Mouse (Mus musculus): Measurements from ENCODE around the gene Dscaml1. TPM values are rescaled to one million over a fixed set of nuclear protein-coding genes. Genes with fewer than 3 reads are reported as not detected.

The Dscaml1 gene
- polyA plus RNA-seq, 1 experiment from 2014 or later = 15.1 TPM

DNA sequence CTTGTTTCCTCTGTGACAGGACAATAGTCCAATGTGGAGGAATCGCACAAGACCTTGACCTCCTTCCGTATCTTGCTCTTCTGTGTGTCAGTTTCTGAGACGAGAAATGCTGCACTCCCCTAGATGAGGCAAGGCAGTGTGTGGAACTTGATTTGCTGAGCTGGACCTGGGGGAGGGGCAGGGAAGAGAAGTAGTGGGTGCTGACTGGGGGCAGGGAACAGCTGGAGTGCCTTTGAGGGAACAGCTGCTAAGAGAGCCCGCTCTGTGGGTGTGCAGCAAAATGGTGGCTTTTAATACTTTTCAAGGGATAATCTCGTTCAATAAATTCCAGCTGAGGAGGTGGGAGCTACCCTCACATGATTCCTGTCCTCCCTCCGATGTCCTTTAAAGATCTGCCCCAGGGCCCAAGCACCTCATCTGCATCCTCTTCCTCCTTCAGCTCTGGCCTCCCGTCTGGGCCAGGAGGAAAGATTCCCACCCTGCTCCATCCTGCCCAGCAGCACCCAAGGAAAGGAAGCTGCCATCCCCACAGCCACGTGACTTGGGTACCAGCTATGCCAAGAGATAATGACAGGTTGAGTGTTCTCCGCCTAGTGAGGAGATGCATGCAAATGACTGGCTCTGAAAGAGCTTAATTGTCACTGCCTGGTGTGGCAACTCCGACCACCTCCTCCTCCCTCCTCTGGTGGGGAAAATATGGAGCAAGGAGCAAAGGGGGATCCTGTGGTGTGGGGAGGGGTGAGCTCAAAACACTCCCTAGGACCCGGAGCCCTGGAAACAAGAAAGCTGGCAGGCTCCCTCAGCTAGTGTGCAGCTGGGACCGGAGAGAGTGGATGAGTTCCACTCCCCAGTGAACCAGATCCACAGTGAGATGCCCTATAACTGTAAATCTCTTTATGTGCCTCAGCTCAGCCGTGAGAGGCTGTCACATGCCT lies 181.9 kb downstream of the Dscaml1 start:
- no peak overlapping the region for H3K4me3 ChIP-seq (replicated peaks; ENCODE audit: low read length)
- no peaks in the 10 kb centered on the region for H3K27me3 ChIP-seq (ENCODE audit: control insufficient read depth, insufficient read depth, low read length)
- H3K9ac ChIP-seq = 0 out of 2 replicates have a peak overlapping the region, but pooled peaks have one; percentile 20
- no peaks in the 10 kb centered on the region for H3K9me3 ChIP-seq (ENCODE audit: control insufficient read depth, low read length)
- DNase-seq (ENCODE audit: low spot score) (no peak), ATAC-seq (ENCODE audit: low FRiP score) (peak; percentile 82)
- H3K4me2 ChIP-seq (replicated peaks) = no peak overlapping the region
- no peaks in the 10 kb centered on the region for H3K36me3 ChIP-seq (replicated peaks; ENCODE audit: control insufficient read depth, insufficient read depth)
- H3K27ac ChIP-seq = peak overlapping the region; percentile 84
- 23% methylated on average over 13 of the region's 13 CpGs for WGBS
- peaks cover 20% of the 10 kb centered on the region for H3K4me1 ChIP-seq (replicated peaks; ENCODE audit: control insufficient read depth, insufficient read depth, low read length)

DNA sequence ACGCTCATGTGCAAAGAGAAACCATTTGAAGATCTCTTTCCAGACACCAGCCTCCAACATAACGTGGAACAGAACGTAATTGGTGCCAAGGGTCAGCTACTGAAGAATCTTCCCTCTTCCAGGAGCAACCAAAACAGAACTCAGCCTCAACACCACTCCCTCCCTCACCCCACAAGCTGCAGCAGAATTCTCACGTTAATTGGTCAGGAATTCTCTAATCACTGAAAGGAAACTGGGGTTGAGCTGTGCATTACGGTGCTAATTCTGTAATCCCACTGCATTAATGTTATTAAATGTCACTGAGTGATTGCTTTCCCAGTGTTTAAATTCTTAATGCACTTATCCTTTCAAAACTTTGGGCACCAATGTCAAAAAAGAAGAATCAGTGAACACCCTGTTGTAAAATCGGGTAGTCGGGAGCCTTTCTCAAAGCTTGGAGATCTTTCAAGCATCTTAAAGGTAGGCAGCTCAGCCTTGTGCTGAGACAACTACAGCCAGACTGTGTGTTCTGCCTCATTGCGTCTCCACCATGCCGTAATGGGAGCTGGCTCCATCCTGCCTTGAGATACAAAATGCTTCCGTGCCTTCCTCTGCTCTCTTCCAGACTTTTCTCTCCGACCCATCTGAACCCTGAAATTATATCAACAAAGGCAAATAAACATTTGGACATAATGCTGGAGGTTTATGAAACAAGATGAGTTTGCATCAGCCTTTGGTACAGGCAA lies 184.1 kb downstream of the Dscaml1 start:
- no peak for ATAC-seq (ENCODE audit: low FRiP score)
- no peak overlapping the region for H3K4me2 ChIP-seq (replicated peaks)
- no peaks in the 10 kb centered on the region for H3K36me3 ChIP-seq (replicated peaks; ENCODE audit: control insufficient read depth, insufficient read depth)
- peaks cover 20% of the 10 kb centered on the region for H3K4me1 ChIP-seq (replicated peaks; ENCODE audit: control insufficient read depth, insufficient read depth, low read length)
- H3K9ac ChIP-seq = no peak overlapping the region
- H3K9me3 ChIP-seq (ENCODE audit: control insufficient read depth, low read length) = no peaks in the 10 kb centered on the region
- H3K27ac ChIP-seq = no peak overlapping the region; the same call in 1 of the 2 replicates
- DNase-seq (ENCODE audit: low spot score) = no peak
- 70% methylated on average over 11 of the region's 11 CpGs for WGBS
- H3K27me3 ChIP-seq (ENCODE audit: control insufficient read depth, insufficient read depth, low read length) = no peaks in the 10 kb centered on the region
- H3K4me3 ChIP-seq (replicated peaks; ENCODE audit: low read length) = no peak overlapping the region

DNA sequence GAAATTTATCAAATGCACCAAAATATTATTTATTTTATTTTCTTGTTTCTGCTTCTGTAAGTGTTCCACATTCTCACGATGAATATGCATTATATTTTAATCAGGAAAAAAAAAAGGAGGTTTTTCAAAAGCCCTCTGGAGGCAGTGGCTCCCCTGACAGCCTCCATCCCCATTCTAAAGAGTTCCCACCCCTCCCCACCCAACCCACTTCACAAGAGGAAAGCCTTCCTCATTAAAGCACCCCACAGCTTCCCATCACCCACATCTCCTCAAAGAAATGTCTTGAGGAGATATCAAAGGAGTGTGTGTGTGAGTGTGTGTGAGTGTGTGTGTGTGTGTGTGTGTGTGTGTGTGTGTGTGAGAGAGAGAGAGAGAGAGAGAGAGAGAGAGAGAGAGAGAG lies 188.2 kb downstream of the Dscaml1 start:
- Histone ChIP-seq H3K9ac (no peak overlapping the region), H3K27ac (no peak overlapping the region), H3K4me3 (replicated peaks; ENCODE audit: low read length) (no peak overlapping the region), H3K36me3 (replicated peaks; ENCODE audit: control insufficient read depth, insufficient read depth) (no peaks in the 10 kb centered on the region), H3K4me1 (replicated peaks; ENCODE audit: control insufficient read depth, insufficient read depth, low read length) (peaks cover 12% of the 10 kb centered on the region), H3K4me2 (replicated peaks) (no peak overlapping the region), H3K9me3 (ENCODE audit: control insufficient read depth, low read length) (no peaks in the 10 kb centered on the region), H3K27me3 (ENCODE audit: control insufficient read depth, insufficient read depth, low read length) (no peaks in the 10 kb centered on the region)
- DNase-seq (ENCODE audit: low spot score) = no peak
- WGBS = 72% methylated on average over 1 of the region's 1 CpGs
- no peak for ATAC-seq (ENCODE audit: low FRiP score)

DNA sequence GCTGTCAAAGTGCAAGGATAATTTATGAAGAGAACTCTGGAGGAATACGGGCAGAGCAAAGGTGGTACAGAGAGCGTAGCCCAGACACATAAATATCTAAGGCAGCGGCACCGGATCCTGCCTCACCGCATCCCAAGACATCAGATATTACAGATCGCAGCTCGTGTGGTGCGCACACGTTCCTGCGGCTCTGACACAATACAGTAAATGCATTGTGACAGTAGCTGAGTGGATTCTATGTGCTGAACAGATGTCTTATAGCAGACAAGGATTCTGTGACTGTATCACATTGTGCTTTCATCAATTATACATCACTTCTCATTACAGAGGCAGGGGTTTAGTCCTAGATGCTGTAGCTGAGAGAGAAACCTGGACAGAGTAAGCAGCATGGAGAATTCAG lies 191.5 kb downstream of the Dscaml1 start:
- Histone ChIP-seq H3K36me3 (replicated peaks; ENCODE audit: control insufficient read depth, insufficient read depth) (no peaks in the 10 kb centered on the region), H3K4me2 (replicated peaks) (no peak overlapping the region), H3K27me3 (ENCODE audit: control insufficient read depth, insufficient read depth, low read length) (no peaks in the 10 kb centered on the region), H3K4me1 (replicated peaks; ENCODE audit: control insufficient read depth, insufficient read depth, low read length) (peaks cover 19% of the 10 kb centered on the region), H3K27ac (peak overlapping the region; percentile 60), H3K9me3 (ENCODE audit: control insufficient read depth, low read length) (no peaks in the 10 kb centered on the region), H3K4me3 (replicated peaks; ENCODE audit: low read length) (no peak overlapping the region), H3K9ac (no peak overlapping the region)
- DNase-seq (ENCODE audit: low spot score) (no peak), ATAC-seq (ENCODE audit: low FRiP score) (no peak)
- WGBS = 65% methylated on average over 10 of the region's 10 CpGs

DNA sequence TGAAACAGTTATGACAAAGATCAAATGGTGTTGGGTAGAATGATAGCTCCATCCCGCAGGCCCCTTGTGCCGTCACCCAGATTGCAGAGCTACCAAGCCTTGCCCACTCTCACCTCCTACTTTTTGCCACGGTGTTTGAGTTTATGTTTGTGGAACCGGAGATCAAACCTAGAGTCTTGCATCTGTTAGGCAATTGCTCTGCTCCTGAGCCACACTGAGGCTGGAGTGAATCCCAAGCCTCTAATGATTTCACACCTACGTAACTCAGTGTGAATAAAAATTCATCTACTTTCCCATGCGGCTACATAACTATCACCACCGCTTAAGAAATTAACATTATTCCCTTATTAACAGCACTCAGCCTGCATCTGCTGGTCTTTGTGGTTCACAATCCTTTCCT lies 192.0 kb downstream of the Dscaml1 start:
- ATAC-seq (ENCODE audit: low FRiP score) = no peak
- peak overlapping the region; percentile 60 for H3K27ac ChIP-seq
- H3K27me3 ChIP-seq (ENCODE audit: control insufficient read depth, insufficient read depth, low read length) = no peaks in the 10 kb centered on the region
- H3K4me2 ChIP-seq (replicated peaks) = no peak overlapping the region
- WGBS = 87% methylated on average over 7 of the region's 7 CpGs
- H3K4me1 ChIP-seq (replicated peaks; ENCODE audit: control insufficient read depth, insufficient read depth, low read length) = peaks cover 19% of the 10 kb centered on the region
- no peak overlapping the region for H3K9ac ChIP-seq
- no peak overlapping the region for H3K4me3 ChIP-seq (replicated peaks; ENCODE audit: low read length)
- no peaks in the 10 kb centered on the region for H3K9me3 ChIP-seq (ENCODE audit: control insufficient read depth, low read length)
- H3K36me3 ChIP-seq (replicated peaks; ENCODE audit: control insufficient read depth, insufficient read depth) = no peaks in the 10 kb centered on the region
- no peak for DNase-seq (ENCODE audit: low spot score)

DNA sequence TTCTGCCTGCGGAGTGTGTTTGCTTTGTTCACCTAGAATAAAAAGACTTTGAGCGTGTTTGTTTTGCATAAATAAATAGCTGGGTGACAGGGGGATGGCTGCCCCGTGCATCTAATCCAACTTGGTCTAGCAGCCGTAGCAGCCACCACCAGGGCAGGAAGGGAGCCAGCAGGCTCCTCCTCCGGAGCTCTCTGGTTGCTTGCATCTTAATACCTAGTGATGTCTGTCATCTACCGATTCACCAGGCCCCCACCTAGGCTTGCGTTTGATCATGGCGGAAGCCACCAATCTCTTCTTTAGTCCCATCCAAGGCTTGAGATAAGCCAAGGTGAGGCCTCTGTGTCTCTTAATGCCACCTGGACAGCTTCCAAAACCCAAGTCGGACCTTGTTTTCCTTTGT lies 193.6 kb downstream of the Dscaml1 start:
- Histone ChIP-seq H3K27ac (peak overlapping the region; percentile 67), H3K27me3 (ENCODE audit: control insufficient read depth, insufficient read depth, low read length) (no peaks in the 10 kb centered on the region), H3K9me3 (ENCODE audit: control insufficient read depth, low read length) (no peaks in the 10 kb centered on the region), H3K4me3 (replicated peaks; ENCODE audit: low read length) (no peak overlapping the region), H3K4me2 (replicated peaks) (no peak overlapping the region), H3K36me3 (replicated peaks; ENCODE audit: control insufficient read depth, insufficient read depth) (no peaks in the 10 kb centered on the region), H3K4me1 (replicated peaks; ENCODE audit: control insufficient read depth, insufficient read depth, low read length) (peaks cover 19% of the 10 kb centered on the region), H3K9ac (no peak overlapping the region)
- 41% methylated on average over 9 of the region's 9 CpGs for WGBS
- no peak for DNase-seq (ENCODE audit: low spot score)
- ATAC-seq (ENCODE audit: low FRiP score) = 0 out of 2 replicates have a peak, but pooled peaks have one; percentile 39

DNA sequence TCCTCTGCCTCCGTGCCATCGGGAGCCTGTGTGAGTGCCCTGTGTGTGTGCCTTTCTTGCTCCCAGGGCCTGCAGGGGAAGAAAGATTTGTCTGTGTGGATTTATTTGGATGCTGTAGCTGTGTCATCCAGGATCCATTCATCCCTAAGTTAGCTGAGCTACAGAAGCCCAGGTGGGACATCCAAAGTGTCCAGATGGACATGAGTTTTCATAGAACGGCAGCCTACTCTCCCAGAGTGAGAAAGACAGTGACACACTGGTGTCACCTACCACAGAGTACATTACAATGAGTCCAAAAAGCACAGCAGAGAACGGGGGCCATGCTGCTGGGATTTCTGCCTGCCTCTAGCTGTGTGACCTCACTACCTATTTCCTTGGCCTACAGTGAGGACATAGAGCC lies 194.5 kb downstream of the Dscaml1 start:
- Histone ChIP-seq H3K27me3 (ENCODE audit: control insufficient read depth, insufficient read depth, low read length) (no peaks in the 10 kb centered on the region), H3K4me3 (replicated peaks; ENCODE audit: low read length) (no peak overlapping the region), H3K36me3 (replicated peaks; ENCODE audit: control insufficient read depth, insufficient read depth) (no peaks in the 10 kb centered on the region), H3K9me3 (ENCODE audit: control insufficient read depth, low read length) (no peaks in the 10 kb centered on the region), H3K4me1 (replicated peaks; ENCODE audit: control insufficient read depth, insufficient read depth, low read length) (peaks cover 22% of the 10 kb centered on the region), H3K27ac (peak overlapping the region; percentile 67), H3K4me2 (replicated peaks) (no peak overlapping the region), H3K9ac (no peak overlapping the region)
- ATAC-seq (ENCODE audit: low FRiP score) = no peak
- DNase-seq (ENCODE audit: low spot score) = no peak
- 90% methylated on average over 4 of the region's 4 CpGs for WGBS

DNA sequence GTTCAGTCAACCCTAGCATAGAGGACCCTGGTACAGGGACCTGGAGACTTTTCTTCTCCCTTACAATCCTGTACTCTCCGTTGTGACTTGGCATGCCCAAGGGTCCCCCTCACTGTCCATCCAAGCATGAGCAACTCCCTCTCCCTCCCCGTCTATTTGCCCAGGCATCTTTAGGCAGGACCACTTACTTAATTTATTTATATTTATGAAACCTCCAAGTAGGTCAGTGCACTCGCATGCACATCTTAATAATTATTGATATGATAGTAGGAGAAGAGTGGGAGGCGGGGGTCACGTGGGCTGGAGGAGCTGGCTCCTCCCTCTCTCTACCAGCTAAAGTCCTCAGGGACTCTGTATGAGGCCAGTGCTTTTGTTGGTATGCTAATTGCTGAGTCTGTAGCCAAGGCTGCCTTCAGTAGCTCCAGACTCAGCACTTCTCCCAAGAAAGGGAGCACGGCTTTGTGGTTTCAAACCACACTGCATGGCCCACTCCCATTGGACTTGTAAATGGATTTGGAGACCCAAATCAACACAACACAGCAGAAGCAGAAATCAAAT lies 199.5 kb downstream of the Dscaml1 start:
- Histone ChIP-seq H3K27me3 (ENCODE audit: control insufficient read depth, insufficient read depth, low read length) (no peaks in the 10 kb centered on the region), H3K4me2 (replicated peaks) (no peak overlapping the region), H3K9ac (no peak overlapping the region), H3K36me3 (replicated peaks; ENCODE audit: control insufficient read depth, insufficient read depth) (no peaks in the 10 kb centered on the region), H3K4me1 (replicated peaks; ENCODE audit: control insufficient read depth, insufficient read depth, low read length) (peaks cover 20% of the 10 kb centered on the region), H3K9me3 (ENCODE audit: control insufficient read depth, low read length) (no peaks in the 10 kb centered on the region), H3K27ac (peak overlapping the region; percentile 71; the same call in 1 of the 2 replicates), H3K4me3 (replicated peaks; ENCODE audit: low read length) (no peak overlapping the region)
- 26% methylated on average over 6 of the region's 6 CpGs for WGBS
- ATAC-seq (ENCODE audit: low FRiP score) (peak; percentile 79; the same call in 1 of the 2 replicates), DNase-seq (ENCODE audit: low spot score) (no peak)

DNA sequence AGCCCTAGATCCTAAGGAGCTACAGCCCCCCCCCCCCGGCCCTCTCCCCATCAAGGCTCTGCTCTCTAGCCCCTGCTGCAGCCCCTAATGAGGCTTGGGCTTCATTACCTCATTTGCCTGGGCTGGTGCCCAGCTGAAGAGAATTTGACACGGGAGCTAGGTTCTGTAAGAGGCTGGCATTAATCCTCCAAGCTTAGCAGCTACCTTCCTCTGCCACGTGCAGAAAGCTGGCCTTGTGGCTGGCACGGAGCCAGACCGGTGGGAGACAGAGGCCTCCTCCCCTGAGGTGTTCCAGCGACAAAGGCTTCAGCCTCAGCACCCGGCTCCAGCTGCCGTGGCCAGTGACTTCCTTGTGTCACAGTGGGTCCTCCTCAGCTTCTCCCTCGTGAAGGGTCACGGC lies 206.1 kb downstream of the Dscaml1 start:
- Histone ChIP-seq H3K36me3 (replicated peaks; ENCODE audit: control insufficient read depth, insufficient read depth) (no peaks in the 10 kb centered on the region), H3K9me3 (ENCODE audit: control insufficient read depth, low read length) (no peaks in the 10 kb centered on the region), H3K4me1 (replicated peaks; ENCODE audit: control insufficient read depth, insufficient read depth, low read length) (peaks cover 12% of the 10 kb centered on the region), H3K4me3 (replicated peaks; ENCODE audit: low read length) (no peak overlapping the region), H3K27ac (peak overlapping the region; percentile 30), H3K9ac (no peak overlapping the region), H3K4me2 (replicated peaks) (no peak overlapping the region), H3K27me3 (ENCODE audit: control insufficient read depth, insufficient read depth, low read length) (no peaks in the 10 kb centered on the region)
- 24% methylated on average over 10 of the region's 10 CpGs for WGBS
- DNase-seq (ENCODE audit: low spot score) = peak; percentile 73
- peak; percentile 67 for ATAC-seq (ENCODE audit: low FRiP score)

All from hindbrain, embryonic 14.5 days (tissue).